Mouse (Mus musculus) midbrain, embryonic 15.5 days (tissue): ENCODE measurements around the gene Lrrtm3. TPM values are rescaled to one million over a fixed set of nuclear protein-coding genes. Genes with fewer than 3 reads are reported as not detected.

Source experiments
- ATAC-seq: fragments of 200-750 bp; cut with Nextera tagmentation; replicated peaks from 2 replicates; pipeline ENCODE4 v1.8.0; 2017; ENCODE audit warnings: moderate TSS enrichment
- H3K27ac ChIP-seq: fragments of 300-500 bp; sonication (generic); 2 replicates; pipeline ENCODE4 v1.5.1; 2015; ENCODE audit warnings: mild to moderate bottlenecking, inconsistent platforms
- H3K27me3 ChIP-seq: fragments of 300-500 bp; sonication (generic); replicated peaks from 2 replicates; pipeline ENCODE4 v1.6.1; 2015; ENCODE audit warnings: inconsistent platforms
- H3K36me3 ChIP-seq: fragments of 300-500 bp; sonication (generic); replicated peaks from 2 replicates; pipeline ENCODE4 v1.6.1; 2015; ENCODE audit warnings: inconsistent platforms
- H3K4me1 ChIP-seq: fragments of 300-500 bp; sonication (generic); 2 replicates; pipeline ENCODE4 v1.6.1; 2015; ENCODE audit warnings: inconsistent platforms
- H3K4me2 ChIP-seq: fragments of 300-500 bp; sonication (generic); 2 replicates; pipeline ENCODE4 v1.6.1; 2015; ENCODE audit warnings: inconsistent platforms, mild to moderate bottlenecking, moderate library complexity
- H3K4me3 ChIP-seq: fragments of 300-500 bp; sonication (generic); 2 replicates; pipeline ENCODE4 v1.5.1; 2015; ENCODE audit warnings: mild to moderate bottlenecking, inconsistent platforms
- H3K9ac ChIP-seq: fragments of 300-500 bp; sonication (generic); 2 replicates; pipeline ENCODE4 v1.6.1; 2015; ENCODE audit warnings: mild to moderate bottlenecking, inconsistent platforms
- H3K9me3 ChIP-seq: fragments of 300-500 bp; sonication (generic); 2 replicates; pipeline ENCODE4 v1.6.1; 2016; ENCODE audit warnings: inconsistent platforms
- WGBS: fragments of 180-500 bp; shearing (Covaris S2); methylation state at CpG from one replicate; pipeline ENCODE4 v1.1.7; 2015; ENCODE audit warnings: mixed read lengths; 5-methylcytosine and 5-hydroxymethylcytosine counted together
- polyA plus RNA-seq: library from polyadenylated mRNA; unstranded; fragments of >200 nt; fragmentation: Nextera tagmentation; extraction: Ambion mirVana; gene quantifications from 2 replicates; pipeline ENCODE4 v1.2.1, GENCODE M21; 2015

The Lrrtm3 gene
- polyA plus RNA-seq, 1 experiment from 2014 or later: 39.0 TPM

- Histone ChIP-seq H3K27ac (no peak overlapping the region), H3K9me3 (no peaks in the 10 kb centered on the region), H3K4me1 (0 out of 2 replicates have a peak, but pooled peaks cover 5% of the 10 kb centered on the region), H3K36me3 (no peaks in the 10 kb centered on the region), H3K27me3 (no peaks in the 10 kb centered on the region), H3K9ac (no peak overlapping the region), H3K4me3 (no peak overlapping the region), H3K4me2 (no peak overlapping the region)
- ATAC-seq: no peak
- WGBS: 87% methylated on average over 1 of the region's 1 CpGs
Measured at GRCm38 (mm10) chr10:63951481-63951880, 138.6 kb downstream of the Lrrtm3 start.

GRCm38 (mm10) chr10:63950867-63951266 is 139.2 kb downstream of the Lrrtm3 start:
- no peak for ATAC-seq
- Histone ChIP-seq H3K36me3 (no peaks in the 10 kb centered on the region), H3K4me1 (0 out of 2 replicates have a peak, but pooled peaks cover 5% of the 10 kb centered on the region), H3K27ac (no peak overlapping the region), H3K27me3 (no peaks in the 10 kb centered on the region), H3K4me3 (no peak overlapping the region), H3K4me2 (no peak overlapping the region), H3K9ac (no peak overlapping the region), H3K9me3 (no peaks in the 10 kb centered on the region)
- WGBS: 72% methylated on average over 8 of the region's 8 CpGs

GRCm38 (mm10) chr10:63947266-63947665 is 142.8 kb downstream of the Lrrtm3 start:
- Histone ChIP-seq H3K4me2 (no peak overlapping the region), H3K27ac (no peak overlapping the region), H3K27me3 (no peaks in the 10 kb centered on the region)

GRCm38 (mm10) chr10:63945534-63945933 is 144.5 kb downstream of the Lrrtm3 start:
- Histone ChIP-seq H3K27me3 (no peaks in the 10 kb centered on the region), H3K27ac (no peak overlapping the region), H3K9me3 (no peaks in the 10 kb centered on the region), H3K4me1 (no peaks in the 10 kb centered on the region), H3K4me2 (no peak overlapping the region), H3K9ac (no peak overlapping the region), H3K36me3 (no peaks in the 10 kb centered on the region), H3K4me3 (no peak overlapping the region)
- no peak for ATAC-seq
- 86% methylated on average over 3 of the region's 3 CpGs for WGBS

More at GRCm38 (mm10) chr10:63947266-63947665, 142.8 kb downstream of the Lrrtm3 start:
- ATAC-seq: no peak
- Histone ChIP-seq H3K9me3 (no peaks in the 10 kb centered on the region), H3K4me1 (no peaks in the 10 kb centered on the region), H3K36me3 (no peaks in the 10 kb centered on the region), H3K9ac (no peak overlapping the region), H3K4me3 (no peak overlapping the region)
- WGBS: 67% methylated on average over 4 of the region's 4 CpGs

GRCm38 (mm10) chr10:63933946-63934345 is 156.1 kb downstream of the Lrrtm3 start:
- no peak overlapping the region for H3K27ac ChIP-seq
- H3K27me3 ChIP-seq: no peaks in the 10 kb centered on the region
- H3K4me1 ChIP-seq: no peaks in the 10 kb centered on the region
- H3K9ac ChIP-seq: no peak overlapping the region
- H3K4me2 ChIP-seq: no peak overlapping the region
- no peak for ATAC-seq
- H3K36me3 ChIP-seq: no peaks in the 10 kb centered on the region
- 61% methylated on average over 5 of the region's 5 CpGs for WGBS
- no peak overlapping the region for H3K4me3 ChIP-seq
- no peaks in the 10 kb centered on the region for H3K9me3 ChIP-seq

- H3K9me3 ChIP-seq: no peaks in the 10 kb centered on the region
- H3K4me2 ChIP-seq: no peak within 1 kb of the TSS
- no peak within 1 kb of the TSS for H3K9ac ChIP-seq
- no peak within 1 kb of the TSS for H3K4me3 ChIP-seq
- ATAC-seq: no peak
- no peaks in the 10 kb centered on the region for H3K36me3 ChIP-seq
- H3K27ac ChIP-seq: no peak within 1 kb of the TSS
- H3K27me3 ChIP-seq: no peaks in the 10 kb centered on the region
- no peaks in the 10 kb centered on the region for H3K4me1 ChIP-seq
Measured at GRCm38 (mm10) chr10:63927334-63927733, 162.7 kb downstream of the Lrrtm3 start, which contains the start of gene Gm10118. Gm10118 (minus strand) TSS chr10:63927434.

- Histone ChIP-seq H3K4me2 (no peak overlapping the region), H3K9me3 (no peaks in the 10 kb centered on the region)
- no peak for ATAC-seq
Measured at GRCm38 (mm10) chr10:63908878-63909277, 181.2 kb downstream of the Lrrtm3 start.

GRCm38 (mm10) chr10:63899891-63900290 is 190.2 kb downstream of the Lrrtm3 start:
- Histone ChIP-seq H3K36me3 (no peaks in the 10 kb centered on the region), H3K27ac (no peak overlapping the region), H3K9ac (no peak overlapping the region), H3K9me3 (no peaks in the 10 kb centered on the region), H3K4me1 (no peaks in the 10 kb centered on the region), H3K4me2 (no peak overlapping the region), H3K27me3 (no peaks in the 10 kb centered on the region), H3K4me3 (no peak overlapping the region)
- ATAC-seq: no peak

More at GRCm38 (mm10) chr10:63908878-63909277, 181.2 kb downstream of the Lrrtm3 start:
- H3K4me3 ChIP-seq: no peak overlapping the region
- H3K36me3 ChIP-seq: no peaks in the 10 kb centered on the region
- no peak overlapping the region for H3K9ac ChIP-seq
- H3K4me1 ChIP-seq: no peaks in the 10 kb centered on the region
- H3K27ac ChIP-seq: no peak overlapping the region
- no peaks in the 10 kb centered on the region for H3K27me3 ChIP-seq

- H3K27ac ChIP-seq: no peak overlapping the region
- H3K36me3 ChIP-seq: no peaks in the 10 kb centered on the region
- H3K9ac ChIP-seq: no peak overlapping the region
- WGBS: 91% methylated on average over 5 of the region's 5 CpGs
- no peak for ATAC-seq
- no peaks in the 10 kb centered on the region for H3K4me1 ChIP-seq
- no peaks in the 10 kb centered on the region for H3K27me3 ChIP-seq
- no peak overlapping the region for H3K4me2 ChIP-seq
- H3K9me3 ChIP-seq: no peaks in the 10 kb centered on the region
- no peak overlapping the region for H3K4me3 ChIP-seq
Measured at GRCm38 (mm10) chr10:63894612-63895011, 195.5 kb downstream of the Lrrtm3 start.

- Histone ChIP-seq H3K4me1 (no peaks in the 10 kb centered on the region), H3K9ac (no peak overlapping the region), H3K4me3 (no peak overlapping the region), H3K4me2 (no peak overlapping the region), H3K36me3 (no peaks in the 10 kb centered on the region), H3K27me3 (no peaks in the 10 kb centered on the region), H3K9me3 (no peaks in the 10 kb centered on the region), H3K27ac (no peak overlapping the region)
- WGBS: 89% methylated on average over 23 of the region's 23 CpGs
- ATAC-seq: no peak
Measured at GRCm38 (mm10) chr10:63886449-63887088, 203.5 kb downstream of the Lrrtm3 start.

GRCm38 (mm10) chr10:63880462-63880903 is 209.6 kb downstream of the Lrrtm3 start:
- Histone ChIP-seq H3K4me2 (no peak overlapping the region), H3K36me3 (no peaks in the 10 kb centered on the region), H3K27me3 (no peaks in the 10 kb centered on the region), H3K9ac (no peak overlapping the region), H3K4me3 (no peak overlapping the region), H3K4me1 (no peaks in the 10 kb centered on the region), H3K27ac (no peak overlapping the region), H3K9me3 (no peaks in the 10 kb centered on the region)
- no peak for ATAC-seq
- 59% methylated on average over 5 of the region's 5 CpGs for WGBS
